Mouse (Mus musculus): ENCODE results near the gene Tnfsf13. TPM values are rescaled to one million over a fixed set of nuclear protein-coding genes. Genes with fewer than 3 reads are reported as not detected.

The Tnfsf13 gene
- polyA plus RNA-seq, 1 experiment from 2014 or later = 0.43 TPM

- no peak overlapping the region for H3K27ac ChIP-seq
- no peak for ATAC-seq (replicated peaks; ENCODE audit: low FRiP score, low read depth)
- no peak overlapping the region for H3K9ac ChIP-seq (ENCODE audit: low read depth, low read length)
- H3K36me3 ChIP-seq (ENCODE audit: insufficient read depth, low read length) = no peaks in the 10 kb centered on the region
- no peak for TF ChIP-seq CTCF (IDR thresholded peaks at IDR 0.05; ENCODE audit: low read depth)
- 38% methylated on average over 15 of the region's 15 CpGs for WGBS
- no peak overlapping the region for H3K4me3 ChIP-seq (replicated peaks; ENCODE audit: low read depth, low read length)
- H3K27me3 ChIP-seq (ENCODE audit: insufficient read depth, low read length) = no peaks in the 10 kb centered on the region
- no peaks in the 10 kb centered on the region for H3K9me3 ChIP-seq (replicated peaks; ENCODE audit: low read length)
- H3K4me2 ChIP-seq (ENCODE audit: low read length) = no peak overlapping the region
- no peak for DNase-seq (ENCODE audit: low spot score)
- H3K4me1 ChIP-seq (replicated peaks; ENCODE audit: insufficient read depth, low read length) = no peaks in the 10 kb centered on the region
Measured at GRCm38 (mm10) chr11:69718661-69719060, 33.1 kb upstream of the Tnfsf13 start.

- Histone ChIP-seq H3K27me3 (ENCODE audit: insufficient read depth, low read length) (no peaks in the 10 kb centered on the region), H3K9me3 (replicated peaks; ENCODE audit: low read length) (no peaks in the 10 kb centered on the region), H3K4me2 (ENCODE audit: low read length) (no peak overlapping the region), H3K4me3 (replicated peaks; ENCODE audit: low read depth, low read length) (no peak overlapping the region), H3K4me1 (replicated peaks; ENCODE audit: insufficient read depth, low read length) (no peaks in the 10 kb centered on the region), H3K9ac (ENCODE audit: low read depth, low read length) (no peak overlapping the region), H3K36me3 (ENCODE audit: insufficient read depth, low read length) (no peaks in the 10 kb centered on the region), H3K27ac (no peak overlapping the region)
- ATAC-seq (replicated peaks; ENCODE audit: low FRiP score, low read depth) (no peak), DNase-seq (ENCODE audit: low spot score) (no peak)
- WGBS = 71% methylated on average over 4 of the region's 4 CpGs
- TF ChIP-seq CTCF (IDR thresholded peaks at IDR 0.05; ENCODE audit: low read depth) = no peak
Measured at GRCm38 (mm10) chr11:69716953-69717352, 31.4 kb upstream of the Tnfsf13 start.

DNA sequence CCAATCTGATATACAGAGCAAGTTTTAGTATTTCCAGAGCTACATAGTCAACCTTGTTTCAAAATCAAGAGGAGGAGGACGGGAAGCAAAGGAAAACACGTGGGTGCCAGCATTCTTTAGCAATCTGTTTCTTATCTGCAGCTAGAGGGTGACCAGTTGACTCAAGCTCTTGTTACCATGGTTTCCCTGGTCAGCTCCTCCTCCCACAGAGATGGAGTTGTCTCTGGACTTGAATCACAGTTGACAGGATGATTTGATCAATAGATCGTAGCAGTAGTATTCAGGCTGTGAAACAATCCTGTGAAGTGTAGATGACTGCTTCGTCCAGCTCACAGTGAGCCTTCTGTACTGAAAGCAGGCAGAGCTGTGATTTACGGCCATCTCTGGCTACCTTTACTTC is 30.3 kb upstream of the Tnfsf13 start:
- Histone ChIP-seq H3K27me3 (ENCODE audit: insufficient read depth, low read length) (no peaks in the 10 kb centered on the region), H3K27ac (peak overlapping the region; percentile 83; the same call in 1 of the 2 replicates), H3K9me3 (replicated peaks; ENCODE audit: low read length) (no peaks in the 10 kb centered on the region), H3K4me2 (ENCODE audit: low read length) (no peak overlapping the region), H3K36me3 (ENCODE audit: insufficient read depth, low read length) (no peaks in the 10 kb centered on the region), H3K4me3 (replicated peaks; ENCODE audit: low read depth, low read length) (no peak overlapping the region), H3K4me1 (replicated peaks; ENCODE audit: insufficient read depth, low read length) (no peaks in the 10 kb centered on the region), H3K9ac (ENCODE audit: low read depth, low read length) (no peak overlapping the region)
- ATAC-seq (replicated peaks; ENCODE audit: low FRiP score, low read depth) (no peak), DNase-seq (ENCODE audit: low spot score) (peak; percentile 82)
- no peak for TF ChIP-seq CTCF (IDR thresholded peaks at IDR 0.05; ENCODE audit: low read depth)
- WGBS = 18% methylated on average over 5 of the region's 5 CpGs

- Histone ChIP-seq H3K4me3 (replicated peaks; ENCODE audit: low read depth, low read length) (no peak overlapping the region), H3K27me3 (ENCODE audit: insufficient read depth, low read length) (no peaks in the 10 kb centered on the region), H3K4me2 (ENCODE audit: low read length) (no peak overlapping the region), H3K36me3 (ENCODE audit: insufficient read depth, low read length) (no peaks in the 10 kb centered on the region), H3K27ac (peak overlapping the region; percentile 83), H3K4me1 (replicated peaks; ENCODE audit: insufficient read depth, low read length) (no peaks in the 10 kb centered on the region), H3K9ac (ENCODE audit: low read depth, low read length) (no peak overlapping the region), H3K9me3 (replicated peaks; ENCODE audit: low read length) (no peaks in the 10 kb centered on the region)
- WGBS = 54% methylated on average over 9 of the region's 9 CpGs
- DNase-seq (ENCODE audit: low spot score) = peak; percentile 38
- peak; percentile 76 for TF ChIP-seq CTCF (IDR thresholded peaks at IDR 0.05; ENCODE audit: low read depth)
- ATAC-seq (replicated peaks; ENCODE audit: low FRiP score, low read depth) = no peak
Measured at GRCm38 (mm10) chr11:69715482-69715881, 29.9 kb upstream of the Tnfsf13 start.

- DNase-seq (ENCODE audit: low spot score) (peak; percentile 63), ATAC-seq (replicated peaks; ENCODE audit: low FRiP score, low read depth) (peak; percentile 68)
- H3K4me3 ChIP-seq (replicated peaks; ENCODE audit: low read depth, low read length) = no peak overlapping the region
- H3K4me2 ChIP-seq (ENCODE audit: low read length) = no peak overlapping the region
- no peak for TF ChIP-seq CTCF (IDR thresholded peaks at IDR 0.05; ENCODE audit: low read depth)
- no peaks in the 10 kb centered on the region for H3K36me3 ChIP-seq (ENCODE audit: insufficient read depth, low read length)
- H3K4me1 ChIP-seq (replicated peaks; ENCODE audit: insufficient read depth, low read length) = no peaks in the 10 kb centered on the region
- peak overlapping the region; percentile 83 for H3K27ac ChIP-seq
- no peaks in the 10 kb centered on the region for H3K9me3 ChIP-seq (replicated peaks; ENCODE audit: low read length)
- H3K27me3 ChIP-seq (ENCODE audit: insufficient read depth, low read length) = no peaks in the 10 kb centered on the region
- 35% methylated on average over 18 of the region's 18 CpGs for WGBS
- no peak overlapping the region for H3K9ac ChIP-seq (ENCODE audit: low read depth, low read length)
Measured at GRCm38 (mm10) chr11:69714636-69715329, 29.2 kb upstream of the Tnfsf13 start.

DNA sequence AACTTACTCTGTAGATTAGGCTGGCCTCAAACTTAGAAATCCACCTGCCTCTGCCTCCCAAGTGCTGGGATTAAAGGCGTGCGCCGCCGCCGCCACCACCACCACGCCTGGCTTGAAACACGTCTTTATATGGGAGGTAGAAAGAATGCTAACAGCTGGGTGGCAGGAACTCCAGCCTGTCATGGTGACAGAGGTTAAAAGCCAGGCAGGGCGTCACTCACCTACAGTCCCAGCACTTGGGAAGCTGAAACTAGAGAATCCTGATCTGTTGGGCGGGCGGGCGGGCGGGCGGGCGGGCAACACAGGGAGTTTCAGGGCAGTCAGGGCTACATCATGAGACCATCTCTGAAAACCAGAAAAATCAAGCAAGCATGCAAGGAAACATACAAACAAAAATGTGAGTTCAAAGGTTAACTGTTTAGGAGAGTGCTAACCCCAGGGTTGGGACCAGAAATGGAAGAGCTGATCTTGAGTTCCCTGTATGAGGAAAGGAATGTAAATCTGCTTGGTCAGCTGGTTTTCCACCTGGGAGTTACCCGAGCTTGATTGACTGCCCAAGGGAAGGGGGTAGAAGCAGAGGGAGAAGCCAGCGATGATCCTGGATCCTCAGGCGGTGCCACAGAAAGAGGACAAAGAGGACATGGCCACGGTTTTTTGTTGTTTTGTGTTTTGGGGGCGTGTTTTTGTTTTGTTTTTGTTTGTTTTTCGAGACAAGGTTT is 27.5 kb upstream of the Tnfsf13 start:
- H3K36me3 ChIP-seq (ENCODE audit: insufficient read depth, low read length) = no peaks in the 10 kb centered on the region
- 45% methylated on average over 20 of the region's 20 CpGs for WGBS
- no peak for TF ChIP-seq CTCF (IDR thresholded peaks at IDR 0.05; ENCODE audit: low read depth)
- no peaks in the 10 kb centered on the region for H3K9me3 ChIP-seq (replicated peaks; ENCODE audit: low read length)
- no peak overlapping the region for H3K4me3 ChIP-seq (replicated peaks; ENCODE audit: low read depth, low read length)
- DNase-seq (ENCODE audit: low spot score) = peak; percentile 80
- no peaks in the 10 kb centered on the region for H3K27me3 ChIP-seq (ENCODE audit: insufficient read depth, low read length)
- H3K27ac ChIP-seq = peak overlapping the region; percentile 50; the same call in 1 of the 2 replicates
- peak; percentile 53 for ATAC-seq (replicated peaks; ENCODE audit: low FRiP score, low read depth)
- H3K4me2 ChIP-seq (ENCODE audit: low read length) = no peak overlapping the region
- H3K9ac ChIP-seq (ENCODE audit: low read depth, low read length) = no peak overlapping the region
- H3K4me1 ChIP-seq (replicated peaks; ENCODE audit: insufficient read depth, low read length) = no peaks in the 10 kb centered on the region

All from kidney, postnatal 0 days (tissue).